Mouse (Mus musculus) left cerebral cortex, adult 2 months (tissue): ENCODE results near the gene Gli3. TPM values are rescaled to one million over a fixed set of nuclear protein-coding genes. Genes with fewer than 3 reads are reported as not detected.
A peak's percentile ranks its signal among the peaks of the same experiment; 100 is the strongest.

ENCODE experiments used
- DNase-seq, 2 experiments: peaks; one replicate each; pipeline ENCODE4 v3.0.0; 2021 to 2022; ENCODE audit warnings: low spot score in 2 of 2, mixed read lengths in 1 of 2; ENCODE audit errors: extremely low spot score in 1 of 2
- H3K27ac ChIP-seq: fragments of 200-600 bp; 2 replicates; pipeline ENCODE4 v1.8.1; 2022
- H3K4me3 ChIP-seq: fragments of 200-600 bp; 2 replicates; pipeline ENCODE4 v1.8.1; 2022
- CTCF ChIP-seq: fragments of 200-600 bp; IDR thresholded peaks from 2 replicates; pipeline ENCODE4 v1.8.1; 2022; ENCODE audit warnings: antibody characterized with exemption, mild to moderate bottlenecking, moderate library complexity
- intact Hi-C: fragments of 180-260 bp; cut with DNase I; formaldehyde crosslinking; loops from one replicate; pipeline ENCODE4 v1.15.1; 2025
- total RNA-seq, 2 experiments: library from RNA; stranded (reverse); gene quantifications; 2 replicates each; pipeline ENCODE4 v1.2.3; 2021

Gene Gli3
- total RNA-seq, 2 experiments from 2014 or later: 9.9 to 10.0 TPM

DNA sequence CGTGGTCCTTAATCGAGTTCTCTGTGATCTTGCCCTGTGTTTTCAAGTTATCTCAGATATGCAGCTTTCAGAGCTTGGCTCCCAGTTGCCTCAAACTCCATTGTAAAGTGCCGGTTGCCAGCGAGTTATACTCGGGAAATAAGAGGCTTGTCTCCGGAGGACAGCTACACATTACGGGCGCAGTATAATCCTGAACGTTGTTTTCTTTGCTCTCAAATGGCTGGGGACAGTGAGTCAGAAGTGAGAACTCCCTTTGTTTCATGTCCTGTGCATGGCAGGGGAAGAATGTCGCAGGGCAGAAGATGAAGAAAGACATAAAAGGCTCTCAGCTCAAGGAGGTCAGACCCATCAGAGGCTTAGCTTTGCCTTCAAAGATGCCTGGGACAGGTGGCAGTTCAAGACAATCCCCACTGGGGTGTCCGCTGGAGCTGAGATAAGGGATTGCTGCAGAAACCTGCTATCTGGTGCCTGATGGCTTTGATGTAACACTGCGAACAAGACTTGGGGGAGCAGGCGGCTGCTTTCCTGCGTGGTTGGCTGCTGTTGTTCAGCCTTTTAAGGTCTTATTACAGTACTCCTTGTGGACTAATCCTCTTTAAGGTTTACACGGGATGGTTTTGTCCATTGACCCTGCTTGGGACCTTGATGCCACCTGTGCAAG, 108.0 kb downstream of the Gli3 start:
- no peak for DNase-seq
- Histone ChIP-seq H3K27ac (no peak overlapping the region), H3K4me3 (no peak overlapping the region)
- intact Hi-C loops: no loop called here
- no peak for TF ChIP-seq CTCF

DNA sequence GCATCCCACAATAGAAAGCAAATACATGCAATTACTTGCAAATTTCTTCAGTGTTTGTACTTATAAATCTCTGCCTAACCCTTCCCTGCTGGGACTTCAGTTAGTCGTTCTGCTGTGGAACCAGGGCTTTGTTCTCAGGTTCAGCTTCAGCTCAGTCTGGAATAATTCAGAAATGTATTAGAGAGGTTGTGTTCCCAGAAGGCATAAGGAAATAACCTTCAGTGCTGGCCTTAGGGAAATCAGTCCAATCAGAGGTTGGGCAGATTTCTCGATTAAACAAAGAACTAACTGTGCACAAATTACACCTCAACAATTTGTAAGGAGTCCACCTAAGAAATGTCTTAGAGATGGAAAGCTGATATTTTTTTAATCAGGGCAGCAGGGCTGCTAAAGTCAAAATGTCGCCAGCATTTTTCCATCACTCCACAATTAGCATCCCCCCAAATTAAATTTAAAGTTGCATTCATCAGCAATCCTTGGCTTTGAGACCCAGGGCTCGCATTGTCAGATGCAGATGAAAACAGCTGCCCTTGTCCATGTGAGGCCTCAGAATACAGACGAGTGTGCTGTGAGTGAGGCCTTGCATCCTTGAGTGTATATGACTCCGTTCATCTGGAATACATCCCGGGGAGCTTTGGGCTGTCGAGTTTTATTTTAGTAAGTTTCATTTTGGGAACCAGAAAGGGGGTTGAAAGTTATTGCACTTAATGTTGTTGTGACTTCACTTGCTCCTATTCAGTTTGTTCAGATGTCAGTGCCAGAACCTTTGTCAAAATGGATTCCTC, 114.3 kb downstream of the Gli3 start:
- no peak overlapping the region for H3K4me3 ChIP-seq
- intact Hi-C loops: no loop called here
- DNase-seq: no peak
- no peak for TF ChIP-seq CTCF
- no peak overlapping the region for H3K27ac ChIP-seq

DNA sequence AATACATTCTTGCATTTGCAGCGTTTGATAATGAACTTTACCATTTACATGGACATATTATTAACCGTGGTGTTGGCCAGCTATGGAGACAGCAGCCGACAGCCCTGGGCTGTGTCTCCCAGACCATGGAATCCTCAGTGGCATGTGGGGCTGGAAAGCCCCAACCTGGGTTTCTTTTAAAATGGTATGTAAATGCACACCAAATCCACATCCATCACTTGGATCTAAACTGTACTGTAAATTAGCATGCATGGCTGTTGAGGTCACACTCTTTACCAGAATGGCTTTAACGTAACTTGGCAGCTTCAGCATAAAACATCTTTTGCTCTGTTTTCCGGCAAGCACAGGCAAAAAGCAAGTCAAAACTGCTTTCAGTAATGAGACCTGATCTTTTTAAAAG, 117.4 kb downstream of the Gli3 start:
- no peak for TF ChIP-seq CTCF
- no peak for DNase-seq
- intact Hi-C loops: no loop called here

DNA sequence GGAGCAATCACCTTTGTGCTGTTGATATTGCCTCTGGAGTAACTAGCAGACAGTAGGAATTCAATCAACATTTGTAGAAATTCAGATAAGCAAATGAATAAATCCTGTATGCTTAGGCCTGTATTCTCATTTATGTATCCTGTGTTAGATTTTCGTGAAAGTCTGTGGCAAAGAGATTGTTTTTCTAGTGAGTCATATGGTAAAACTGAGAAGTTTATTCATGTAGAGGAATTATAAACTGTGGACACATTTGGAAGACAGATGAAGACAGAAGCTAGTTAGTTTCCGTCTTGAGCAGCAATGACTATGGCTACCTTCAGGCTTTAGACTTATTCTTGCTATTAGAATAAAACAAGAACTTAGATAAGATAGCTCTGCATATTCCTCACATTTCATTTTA, 122.9 kb downstream of the Gli3 start:
- no peak for TF ChIP-seq CTCF
- intact Hi-C loops: no loop called here
- Histone ChIP-seq H3K27ac (no peak overlapping the region), H3K4me3 (no peak overlapping the region)
- DNase-seq: no peak

More for the DNA sequence above, 117.4 kb downstream of the Gli3 start:
- no peak overlapping the region for H3K4me3 ChIP-seq
- no peak overlapping the region for H3K27ac ChIP-seq

DNA sequence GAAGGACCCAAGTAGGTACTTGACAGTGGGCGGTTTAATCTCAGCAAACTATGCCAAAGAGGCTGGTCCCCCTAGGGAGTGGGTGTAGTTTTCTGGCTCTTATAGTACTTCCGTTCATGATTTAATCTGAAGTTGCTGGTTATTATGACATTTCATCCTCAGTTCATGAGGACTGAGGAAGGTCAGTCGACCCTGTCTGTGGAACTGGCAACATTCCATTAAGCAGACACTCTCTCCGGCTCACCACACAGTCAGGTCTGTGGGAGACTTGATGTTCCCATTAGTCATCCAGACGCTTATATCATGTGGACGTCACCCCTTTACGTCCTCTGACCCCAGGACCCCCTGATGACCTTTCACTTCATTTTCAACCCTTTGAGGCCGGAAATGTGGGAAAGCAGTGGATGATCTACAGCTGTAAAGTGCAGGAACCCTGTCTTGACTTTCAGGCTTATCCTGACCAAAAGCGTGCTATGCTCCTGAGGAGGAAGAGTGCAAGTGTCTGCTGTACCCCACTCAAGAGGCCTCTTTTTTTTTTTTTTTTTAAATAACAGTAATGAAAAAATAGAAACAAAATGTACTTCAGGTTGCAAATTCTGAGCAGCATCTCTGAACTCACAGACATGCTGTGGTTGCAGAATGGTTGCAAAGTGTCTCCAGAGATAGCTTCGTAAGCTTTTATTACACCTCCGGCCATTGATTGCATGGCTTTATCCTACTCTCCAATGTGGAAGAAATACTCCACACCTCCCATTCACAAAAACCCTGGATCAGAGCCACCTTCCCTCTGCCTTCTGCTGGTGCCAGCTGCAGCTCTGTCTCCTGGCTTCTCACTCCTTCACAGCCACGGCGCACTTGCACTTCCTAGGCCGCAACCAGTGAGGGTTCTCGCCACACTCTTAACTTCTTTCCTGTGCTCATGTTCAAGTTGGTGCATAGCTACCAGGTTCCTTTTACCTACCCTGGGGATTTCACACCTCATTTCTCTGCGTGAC, 125.5 kb downstream of the Gli3 start:
- Histone ChIP-seq H3K4me3 (no peak overlapping the region), H3K27ac (no peak overlapping the region)
- peak; percentile 19 to 45 for DNase-seq
- intact Hi-C loops: no loop called here
- no peak for TF ChIP-seq CTCF

DNA sequence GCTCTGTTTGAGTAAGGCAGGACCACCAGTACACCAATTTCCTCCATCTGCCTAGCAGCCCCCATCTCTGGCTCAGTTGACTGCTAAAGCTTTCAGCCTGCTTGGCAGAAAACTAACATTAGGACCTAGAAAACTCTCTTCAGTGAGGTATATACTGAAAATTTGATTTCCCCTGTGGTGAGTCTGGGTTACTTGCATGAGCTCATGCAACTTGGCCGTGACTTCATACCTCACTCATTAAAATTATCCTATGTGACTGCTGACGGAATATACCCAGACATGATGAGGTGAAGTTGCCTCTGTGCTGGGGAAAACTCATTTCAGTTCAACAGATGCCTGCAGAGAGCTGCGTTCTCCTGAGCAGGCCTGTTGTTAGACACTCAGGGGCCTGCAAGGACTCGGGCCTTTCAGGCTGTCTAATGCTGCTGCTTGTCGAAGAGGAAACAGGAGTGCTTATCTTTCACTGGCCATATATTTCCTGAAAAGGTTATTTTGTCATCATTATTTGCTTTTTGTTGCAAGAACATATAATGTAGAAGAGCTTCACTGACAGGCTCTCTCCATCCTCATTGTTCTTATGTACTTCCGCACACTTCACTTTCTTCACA, 127.4 kb downstream of the Gli3 start:
- no peak overlapping the region for H3K4me3 ChIP-seq
- intact Hi-C loops: no loop called here
- TF ChIP-seq CTCF: no peak
- no peak for DNase-seq
- no peak overlapping the region for H3K27ac ChIP-seq

DNA sequence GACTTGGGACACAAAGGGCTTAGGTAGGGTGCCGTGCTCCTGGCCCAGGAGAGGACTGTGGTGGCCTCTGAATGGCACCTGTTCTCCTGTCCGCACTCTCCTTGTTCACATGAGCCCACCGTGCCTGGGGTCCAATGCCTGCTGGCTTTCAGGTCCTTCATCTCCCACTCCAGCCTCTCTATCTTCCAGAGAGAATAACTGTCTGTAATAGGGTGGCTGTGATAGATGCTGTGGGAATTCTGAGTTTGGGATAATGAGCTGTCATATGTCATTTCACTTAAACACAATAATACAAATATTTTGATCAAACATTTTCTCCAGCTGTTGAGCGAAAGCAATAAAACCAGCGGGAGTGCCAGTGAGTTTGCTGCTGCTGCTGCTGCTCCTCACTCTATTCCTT, 133.6 kb downstream of the Gli3 start:
- Histone ChIP-seq H3K4me3 (no peak overlapping the region), H3K27ac (no peak overlapping the region)
- no peak for TF ChIP-seq CTCF
- DNase-seq: no peak
- intact Hi-C loops: no loop called here

DNA sequence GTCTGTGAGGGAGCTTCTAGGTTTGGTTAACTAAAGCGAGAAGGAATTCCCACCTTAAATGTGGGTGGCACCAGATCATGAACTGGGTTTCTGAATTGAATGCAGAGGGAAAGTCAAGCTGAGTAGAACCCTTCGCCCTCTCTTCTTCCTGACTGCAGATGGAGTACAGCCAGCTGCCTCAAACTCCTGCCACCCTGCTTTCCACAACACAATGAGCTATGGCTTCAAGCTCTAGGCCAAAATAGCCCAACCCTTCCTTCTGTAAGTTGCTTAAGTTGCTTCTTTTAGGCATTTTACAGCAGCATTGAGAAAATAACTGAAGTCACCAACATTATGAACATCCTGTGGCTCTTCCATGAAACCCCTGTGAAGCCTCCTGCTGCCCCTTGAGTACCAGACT, 136.7 kb downstream of the Gli3 start:
- no peak overlapping the region for H3K4me3 ChIP-seq
- TF ChIP-seq CTCF: no peak
- DNase-seq: no peak
- intact Hi-C loops: no loop called here
- H3K27ac ChIP-seq: no peak overlapping the region

DNA sequence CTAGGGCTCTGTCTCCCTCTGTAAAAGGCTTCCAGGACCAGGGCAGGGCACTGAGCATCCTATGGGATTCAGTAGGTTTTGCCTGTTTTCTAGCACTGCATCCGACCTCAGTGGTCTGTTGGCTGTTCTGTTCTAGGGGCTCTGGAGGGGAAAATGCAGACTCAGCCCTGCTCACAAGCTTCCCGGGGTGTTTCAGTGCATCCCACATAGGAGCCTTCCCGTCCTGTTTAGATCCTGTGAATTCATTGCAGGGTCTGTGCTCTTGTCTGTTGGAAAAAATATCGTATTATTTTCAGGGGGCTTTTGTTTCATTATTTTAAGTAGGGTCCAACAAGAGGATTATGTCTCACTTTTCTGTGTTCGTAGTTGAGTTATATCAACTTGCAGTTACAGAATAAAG, 139.1 kb downstream of the Gli3 start:
- DNase-seq: no peak
- Histone ChIP-seq H3K4me3 (no peak overlapping the region), H3K27ac (no peak overlapping the region)
- intact Hi-C loops: no loop called here
- TF ChIP-seq CTCF: no peak

DNA sequence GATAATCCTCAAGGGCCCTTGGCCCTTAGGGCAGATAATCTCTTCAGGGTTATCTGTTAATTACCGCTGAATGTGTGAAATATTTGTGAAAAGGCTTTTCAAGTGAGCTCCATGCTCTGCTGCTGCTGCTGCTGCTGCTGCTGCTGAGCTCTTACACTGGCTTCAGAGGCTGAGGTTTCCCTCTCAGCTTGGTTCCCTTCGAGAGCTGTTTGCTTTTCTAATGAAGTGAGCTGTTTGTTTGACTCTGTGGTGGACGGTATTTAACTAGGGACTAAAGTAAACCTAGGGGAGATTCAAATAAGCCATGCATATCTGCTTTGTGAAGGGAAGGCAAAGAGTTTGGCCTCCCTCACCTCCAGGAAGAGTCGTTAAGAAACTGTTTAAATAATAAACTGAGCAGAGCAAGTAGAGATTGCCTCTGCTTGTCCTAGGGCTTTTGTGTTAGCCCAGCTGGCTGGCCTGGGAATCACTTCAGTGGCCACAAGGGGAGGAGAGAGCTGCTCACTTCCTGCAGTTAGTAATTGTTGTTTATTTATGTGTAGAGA, 139.7 kb downstream of the Gli3 start:
- no peak for DNase-seq
- no peak overlapping the region for H3K27ac ChIP-seq
- no peak overlapping the region for H3K4me3 ChIP-seq
- no peak; the same call in 1 of the 2 replicates for TF ChIP-seq CTCF
- intact Hi-C loops: no loop called here

DNA sequence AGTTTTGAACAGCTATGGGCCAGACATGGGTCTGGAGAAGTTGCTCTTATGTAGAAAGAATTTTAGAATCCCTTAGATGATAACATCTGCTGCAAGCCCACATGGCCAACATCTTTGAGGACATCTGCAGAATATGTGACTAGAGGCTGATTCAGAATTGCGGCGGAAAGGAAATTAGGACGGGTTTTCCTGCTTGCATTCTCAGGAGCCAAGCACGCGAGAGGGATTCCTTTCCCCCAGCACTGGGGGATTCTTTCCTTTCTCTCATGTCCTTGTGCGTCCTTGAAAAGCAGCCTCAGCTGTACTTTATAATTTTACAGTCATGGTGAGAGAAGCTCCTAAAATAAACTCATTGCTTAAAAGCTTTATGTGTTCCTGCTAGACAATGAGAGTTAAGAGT, 141.0 kb downstream of the Gli3 start:
- no peak for DNase-seq
- Histone ChIP-seq H3K4me3 (no peak overlapping the region), H3K27ac (no peak overlapping the region)
- no peak for TF ChIP-seq CTCF
- intact Hi-C loops: no loop called here
